Mouse (Mus musculus) cortical plate, adult 2 months (tissue): ENCODE data around the gene Ninj1.

ENCODE experiments used
- CTCF ChIP-seq: fragments of 200-500 bp; IDR thresholded peaks from 2 replicates; pipeline ENCODE4 v1.5.1; 2011; ENCODE audit warnings: mild to moderate bottlenecking, control low read depth, low read length; ENCODE audit not compliant: insufficient read depth; ENCODE audit errors: extremely low read depth
- POLR2A ChIP-seq: fragments of 200-500 bp; IDR thresholded peaks from 2 replicates; pipeline ENCODE4 v1.6.1; 2011; ENCODE audit warnings: mild to moderate bottlenecking, low read length, control low read depth; ENCODE audit not compliant: insufficient read depth; ENCODE audit errors: extremely low read depth

DNA sequence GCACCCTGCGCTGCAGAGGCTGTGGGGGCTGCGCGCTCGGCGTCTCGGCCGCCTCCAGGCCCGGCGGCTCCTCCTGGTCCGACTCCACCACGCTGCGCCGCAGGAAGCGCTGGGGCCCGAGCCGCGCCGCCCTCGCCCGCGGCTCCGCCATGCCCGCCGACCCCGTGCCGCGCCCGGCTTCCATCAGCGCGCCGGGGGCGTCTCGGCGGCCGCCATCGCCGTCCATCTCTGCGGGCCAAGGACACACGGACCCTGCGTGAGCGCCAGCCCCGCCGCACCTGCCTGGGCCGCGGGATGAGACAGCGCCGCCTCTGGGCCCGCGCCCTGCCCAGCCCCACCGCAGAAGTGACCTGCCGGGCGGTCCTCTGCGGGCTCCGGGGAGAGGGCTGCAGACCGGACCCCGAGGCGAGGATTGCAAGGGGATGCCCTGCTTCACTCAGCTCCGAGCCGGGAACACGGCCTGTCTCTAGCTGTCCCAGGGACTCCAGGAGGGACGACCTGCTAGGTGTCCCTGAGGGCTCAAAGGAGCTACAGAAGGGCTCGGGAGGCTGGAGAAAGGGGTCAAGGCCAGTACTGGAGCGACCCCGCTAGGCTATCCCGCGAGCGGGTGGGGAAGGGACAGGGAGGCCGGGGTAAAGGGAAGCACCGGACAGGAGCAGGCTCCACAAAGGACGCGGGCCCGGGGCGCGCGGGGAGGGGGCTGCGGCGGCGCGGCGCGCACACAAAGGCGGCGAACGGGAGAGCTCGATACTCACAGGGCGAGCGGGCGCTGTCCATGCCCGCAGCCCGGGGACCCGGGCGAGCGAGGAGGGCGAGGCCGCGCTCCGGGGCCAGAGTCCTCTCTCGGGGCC is 40.1 kb upstream of the Ninj1 start:
- no peak for TF ChIP-seq CTCF
- no peak for TF ChIP-seq POLR2A
